Mouse (Mus musculus) erythroblast, embryonic 14.5 days (primary cell): Measurements from ENCODE around the gene Men1. TPM values are rescaled to one million over a fixed set of nuclear protein-coding genes. Genes with fewer than 3 reads are reported as not detected.

Experiments
- H3K27me3 ChIP-seq: 2 replicates; pipeline ENCODE4 v1.6.1; 2012; ENCODE audit warnings: inconsistent platforms; ENCODE audit not compliant: control insufficient read depth
- H3K36me3 ChIP-seq: 2 replicates; pipeline ENCODE4 v1.6.1; 2012; ENCODE audit warnings: mild to moderate bottlenecking, inconsistent platforms; ENCODE audit not compliant: control insufficient read depth
- H3K4me1 ChIP-seq: 2 replicates; pipeline ENCODE4 v1.6.1; 2012; ENCODE audit warnings: inconsistent platforms; ENCODE audit not compliant: control insufficient read depth
- H3K4me3 ChIP-seq: replicated peaks from 2 replicates; pipeline ENCODE3; 2012; ENCODE audit warnings: moderate library complexity, mild to moderate bottlenecking, inconsistent platforms
- H3K9me3 ChIP-seq: 2 replicates; pipeline ENCODE4 v1.6.1; 2012; ENCODE audit warnings: low read length, inconsistent platforms, mixed read lengths; ENCODE audit not compliant: control insufficient read depth
- GATA1 ChIP-seq: IDR thresholded peaks from 2 replicates; pipeline ENCODE4 v1.6.1; 2012; ENCODE audit warnings: low read length, inconsistent platforms, mixed read lengths
- TAL1 ChIP-seq: IDR thresholded peaks from 3 replicates; pipeline ENCODE4 v1.6.1; 2012; ENCODE audit warnings: low read length, inconsistent platforms, mixed read lengths
- polyA plus RNA-seq: library from polyadenylated mRNA; stranded (reverse); fragments of >175 nt; gene quantifications from 2 replicates; pipeline ENCODE4 v1.2.3, GENCODE M21; 2012

Gene Men1
- polyA plus RNA-seq, 1 experiment = 8.3 TPM

DNA sequence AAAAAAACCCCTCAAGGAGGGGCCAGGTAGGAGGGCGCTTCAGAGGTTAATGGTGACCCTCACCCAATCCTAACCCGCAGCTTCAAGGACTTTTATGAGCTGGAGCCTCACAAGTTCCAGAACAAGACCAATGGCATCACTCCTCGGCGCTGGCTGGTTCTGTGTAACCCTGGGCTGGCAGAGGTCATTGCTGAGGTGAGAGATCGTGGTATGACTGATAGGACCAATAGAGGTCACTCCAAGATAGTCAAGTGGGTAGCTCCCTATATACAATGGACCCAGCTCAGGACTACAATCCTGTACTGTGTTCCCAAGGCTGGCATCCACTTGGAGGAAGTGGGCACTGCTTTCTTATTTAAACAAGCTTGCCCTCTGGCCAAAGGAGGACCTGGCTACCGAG lies 55.5 kb downstream of the Men1 start:
- H3K9me3 ChIP-seq = no peaks in the 10 kb centered on the region
- no peak overlapping the region for H3K4me3 ChIP-seq
- no peak for TF ChIP-seq TAL1
- TF ChIP-seq GATA1 = no peak
- H3K27me3 ChIP-seq = peaks cover 14% of the 10 kb centered on the region
- peaks cover 6% of the 10 kb centered on the region for H3K4me1 ChIP-seq
- no peaks in the 10 kb centered on the region for H3K36me3 ChIP-seq

Other genes with a start within 250 kb of the Men1 start
- 2.2 and 2.3 TPM in 2 replicates for gene Cdca5, start 250.0 kb upstream of the Men1 start, polyA plus RNA-seq
- gene AC131692.1, start 240.6 kb upstream of the Men1 start, polyA plus RNA-seq = 1.3 and 1.4 TPM in 2 replicates
- gene Naaladl1, start 229.2 kb upstream of the Men1 start, polyA plus RNA-seq = 0.26 and 0.35 TPM in 2 replicates
- 7.2 TPM in 2 replicates for gene Sac3d1, start 216.3 kb upstream of the Men1 start, polyA plus RNA-seq
- gene Snx15, start 206.7 kb upstream of the Men1 start, polyA plus RNA-seq = 87.4 and 91.3 TPM in 2 replicates
- 0.03 TPM in 1 of 2 replicates, not detected in the other for gene Batf2, start 194.0 kb upstream of the Men1 start, polyA plus RNA-seq
- gene Arl2, start 193.4 kb upstream of the Men1 start, polyA plus RNA-seq = 9.5 and 10.8 TPM in 2 replicates
- gene Majin, start 150.6 kb upstream of the Men1 start, polyA plus RNA-seq = not detected in 2 replicates
- not detected in 2 replicates for gene Gpha2, start 108.6 kb upstream of the Men1 start, polyA plus RNA-seq
- gene Ppp2r5b, start 99.1 kb upstream of the Men1 start, polyA plus RNA-seq = 2.8 and 3.0 TPM in 2 replicates
- gene Atg2a, start 93.3 kb upstream of the Men1 start, polyA plus RNA-seq = 5.6 and 6.0 TPM in 2 replicates
- gene Ehd1, start 58.3 kb upstream of the Men1 start, polyA plus RNA-seq = 31.6 and 32.9 TPM in 2 replicates
- 0.62 and 0.69 TPM in 2 replicates for gene Cdc42bpg, start 28.5 kb upstream of the Men1 start, polyA plus RNA-seq
- gene Map4k2, start 6.2 kb downstream of the Men1 start, polyA plus RNA-seq = 1.2 and 2.1 TPM in 2 replicates
- gene Sf1, start 28.7 kb downstream of the Men1 start, polyA plus RNA-seq = 134 and 140 TPM in 2 replicates
- gene Pygm, start 49.4 kb downstream of the Men1 start, polyA plus RNA-seq = 0.08 and 0.14 TPM in 2 replicates
- 0.71 and 0.73 TPM in 2 replicates for gene Rasgrp2, start 64.4 kb downstream of the Men1 start, polyA plus RNA-seq
- 0.03 TPM in 1 of 2 replicates, not detected in the other for gene Nrxn2, start 83.8 kb downstream of the Men1 start, polyA plus RNA-seq
- not detected in 2 replicates for gene Slc22a12, start 208.1 kb downstream of the Men1 start, polyA plus RNA-seq